Mouse (Mus musculus): ENCODE measurements around the gene Trim60. TPM values are rescaled to one million over a fixed set of nuclear protein-coding genes. Genes with fewer than 3 reads are reported as not detected.
A peak's percentile ranks its signal among the peaks of the same experiment; 100 is the strongest.
"Not testable (repeated sequence)": the region's sequence is repeated elsewhere in the genome, so short reads cannot be mapped to it uniquely, and the experiment has no call there.

The Trim60 gene
- polyA plus RNA-seq, 1 experiment from 2014 or later, result 0.12 TPM

GRCm38 (mm10) chr8:65028959-65029686 lies 10.7 kb upstream of the Trim60 start:
- no peak overlapping the region for H3K4me3 ChIP-seq (replicated peaks; ENCODE audit: low read length)
- no peaks in the 10 kb centered on the region for H3K27me3 ChIP-seq (ENCODE audit: control insufficient read depth, insufficient read depth, low read length)
- DNase-seq (ENCODE audit: low spot score) (no peak), ATAC-seq (ENCODE audit: low FRiP score) (no peak)
- H3K9me3 ChIP-seq (ENCODE audit: control insufficient read depth, low read length), result no peaks in the 10 kb centered on the region
- WGBS, result 85% methylated on average over 12 of the region's 12 CpGs
- no peak overlapping the region for H3K4me2 ChIP-seq (replicated peaks)
- H3K9ac ChIP-seq, result no peak overlapping the region
- no peak overlapping the region for H3K27ac ChIP-seq
- no peaks in the 10 kb centered on the region for H3K4me1 ChIP-seq (replicated peaks; ENCODE audit: control insufficient read depth, insufficient read depth, low read length)
- no peaks in the 10 kb centered on the region for H3K36me3 ChIP-seq (replicated peaks; ENCODE audit: control insufficient read depth, insufficient read depth)

- 51% methylated on average over 8 of the region's 8 CpGs for WGBS
- no peak overlapping the region for H3K27ac ChIP-seq
- no peak overlapping the region for H3K4me3 ChIP-seq (replicated peaks; ENCODE audit: low read length)
- no peaks in the 10 kb centered on the region for H3K36me3 ChIP-seq (replicated peaks; ENCODE audit: control insufficient read depth, insufficient read depth)
- H3K4me1 ChIP-seq (replicated peaks; ENCODE audit: control insufficient read depth, insufficient read depth, low read length), result no peaks in the 10 kb centered on the region
- ATAC-seq (ENCODE audit: low FRiP score) (no peak), DNase-seq (ENCODE audit: low spot score) (peak; percentile 71)
- H3K4me2 ChIP-seq (replicated peaks), result no peak overlapping the region
- no peaks in the 10 kb centered on the region for H3K9me3 ChIP-seq (ENCODE audit: control insufficient read depth, low read length)
- no peak overlapping the region for H3K9ac ChIP-seq
- H3K27me3 ChIP-seq (ENCODE audit: control insufficient read depth, insufficient read depth, low read length), result no peaks in the 10 kb centered on the region
Measured at GRCm38 (mm10) chr8:65022485-65022884, 4.1 kb upstream of the Trim60 start.

GRCm38 (mm10) chr8:65007616-65008015 lies 10.8 kb downstream of the Trim60 start:
- H3K9ac ChIP-seq; H3K27me3 ChIP-seq (ENCODE audit: control insufficient read depth, insufficient read depth, low read length); H3K36me3 ChIP-seq (replicated peaks; ENCODE audit: control insufficient read depth, insufficient read depth); H3K4me1 ChIP-seq (replicated peaks; ENCODE audit: control insufficient read depth, insufficient read depth, low read length); H3K9me3 ChIP-seq (ENCODE audit: control insufficient read depth, low read length); H3K27ac ChIP-seq; H3K4me3 ChIP-seq (replicated peaks; ENCODE audit: low read length); DNase-seq (ENCODE audit: low spot score); H3K4me2 ChIP-seq (replicated peaks); ATAC-seq (ENCODE audit: low FRiP score): not testable (repeated sequence)
- WGBS, result 78% methylated on average over 6 of the region's 6 CpGs

DNA sequence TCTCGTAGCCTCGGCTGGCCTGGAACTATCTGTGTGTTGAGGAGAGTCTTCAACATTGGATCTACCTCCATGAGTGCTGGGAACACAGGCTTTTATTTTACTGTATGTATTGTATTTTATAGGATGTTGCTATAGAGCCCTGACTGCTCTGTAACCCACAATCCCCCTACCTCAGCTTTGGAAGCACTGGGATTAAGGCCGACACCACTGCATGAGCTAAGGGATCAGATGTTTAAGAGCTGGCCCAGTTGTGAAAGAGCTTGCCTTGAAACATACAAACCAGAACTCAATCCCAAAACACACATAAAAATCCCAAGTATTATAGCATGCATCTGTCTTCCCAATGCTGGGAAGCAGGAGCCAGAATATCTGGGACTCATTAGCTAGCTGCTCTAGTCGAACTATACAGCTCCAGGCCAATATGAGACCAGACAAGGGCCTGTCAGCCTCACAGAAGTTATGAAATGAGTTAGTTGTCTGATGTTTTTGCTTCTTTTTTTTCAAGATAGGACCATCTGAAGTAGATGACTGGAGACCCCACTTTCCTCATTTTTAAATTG lies 19.5 kb downstream of the Trim60 start:
- 96% methylated on average over 4 of the region's 4 CpGs for WGBS

DNA sequence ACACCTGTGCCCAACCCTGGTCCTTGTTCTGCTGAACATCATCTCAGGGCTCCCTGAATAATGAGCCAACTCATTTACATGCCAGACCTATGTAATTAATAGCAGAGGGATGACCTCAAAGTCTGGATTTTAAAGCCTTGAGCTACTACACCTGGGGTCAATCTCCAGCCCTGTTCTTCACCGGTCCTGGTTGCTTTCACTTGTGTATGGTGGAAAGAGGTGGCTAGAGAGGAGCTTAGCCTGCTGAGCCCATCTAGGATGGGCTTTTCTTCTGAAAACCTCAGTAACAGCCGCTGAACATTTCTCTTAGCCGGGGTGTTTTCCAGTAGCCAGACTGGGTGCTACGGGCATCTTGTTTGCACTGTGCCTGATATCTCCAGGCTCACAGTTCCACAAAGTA lies 30.7 kb downstream of the Trim60 start, which contains the start of gene Trim75:
Gene Trim75, minus strand, starts transcription at position 101 of the 400 bp plus-strand sequence.
- WGBS, result 91% methylated on average over 4 of the region's 4 CpGs
- H3K27ac ChIP-seq, result no peak within 1 kb of the TSS
- H3K4me3 ChIP-seq (replicated peaks; ENCODE audit: low read length), result no peak within 1 kb of the TSS

More for the DNA sequence above, 19.5 kb downstream of the Trim60 start:
- no peak overlapping the region for H3K4me2 ChIP-seq (replicated peaks)
- ATAC-seq (ENCODE audit: low FRiP score) (no peak), DNase-seq (ENCODE audit: low spot score) (no peak)
- no peaks in the 10 kb centered on the region for H3K4me1 ChIP-seq (replicated peaks; ENCODE audit: control insufficient read depth, insufficient read depth, low read length)
- no peak overlapping the region for H3K27ac ChIP-seq
- no peak overlapping the region for H3K9ac ChIP-seq
- no peaks in the 10 kb centered on the region for H3K27me3 ChIP-seq (ENCODE audit: control insufficient read depth, insufficient read depth, low read length)
- no peak overlapping the region for H3K4me3 ChIP-seq (replicated peaks; ENCODE audit: low read length)
- no peaks in the 10 kb centered on the region for H3K36me3 ChIP-seq (replicated peaks; ENCODE audit: control insufficient read depth, insufficient read depth)
- H3K9me3 ChIP-seq (ENCODE audit: control insufficient read depth, low read length), result no peaks in the 10 kb centered on the region

DNA sequence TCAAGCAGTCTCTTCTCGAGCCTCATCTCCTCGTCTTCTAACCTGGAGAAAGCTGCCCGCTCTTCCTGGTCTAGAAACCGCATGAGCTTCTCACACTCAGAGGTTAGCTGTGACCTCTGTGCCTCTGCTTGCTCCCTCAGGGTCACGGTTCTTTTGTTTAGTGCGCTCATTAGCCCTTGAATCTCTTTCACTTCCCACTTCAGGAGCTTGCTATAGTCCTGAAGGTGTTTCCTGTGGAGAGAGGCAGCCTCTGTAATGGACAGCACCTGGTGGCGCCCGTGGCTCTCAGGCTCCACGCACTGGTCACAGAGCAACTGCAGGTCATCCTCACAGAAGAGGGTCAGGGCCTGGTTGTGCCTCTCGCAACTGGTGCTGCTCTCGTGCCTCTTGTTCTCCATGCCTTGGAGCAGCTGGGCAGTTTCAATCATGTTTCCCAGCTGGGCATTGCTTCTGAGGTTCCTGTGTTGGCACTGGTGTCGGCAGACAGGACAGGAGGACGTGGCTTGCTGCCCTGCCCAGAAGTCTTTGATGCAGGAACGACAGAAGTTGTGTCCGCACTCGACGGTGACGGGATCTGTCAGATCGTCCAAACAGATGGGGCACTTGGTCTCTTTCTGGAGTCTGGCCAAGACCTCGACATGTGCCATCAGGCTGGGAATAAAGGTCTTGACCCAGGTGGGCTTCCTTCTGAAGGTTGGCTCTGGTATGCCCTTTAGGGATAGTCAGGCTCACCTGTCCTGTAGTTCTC lies 35.1 kb downstream of the Trim60 start:
- ATAC-seq (ENCODE audit: low FRiP score) (no peak), DNase-seq (ENCODE audit: low spot score) (no peak)
- Histone ChIP-seq H3K9ac (no peak overlapping the region), H3K4me2 (replicated peaks) (no peak overlapping the region), H3K27ac (no peak overlapping the region), H3K4me3 (replicated peaks; ENCODE audit: low read length) (no peak overlapping the region), H3K36me3 (replicated peaks; ENCODE audit: control insufficient read depth, insufficient read depth) (no peaks in the 10 kb centered on the region), H3K27me3 (ENCODE audit: control insufficient read depth, insufficient read depth, low read length) (no peaks in the 10 kb centered on the region), H3K9me3 (ENCODE audit: control insufficient read depth, low read length) (no peaks in the 10 kb centered on the region), H3K4me1 (replicated peaks; ENCODE audit: control insufficient read depth, insufficient read depth, low read length) (no peaks in the 10 kb centered on the region)
- 68% methylated on average over 20 of the region's 20 CpGs for WGBS

More for the DNA sequence above, 30.7 kb downstream of the Trim60 start, which contains the start of gene Trim75:
- H3K27me3 ChIP-seq (ENCODE audit: control insufficient read depth, insufficient read depth, low read length), result no peaks in the 10 kb centered on the region
- no peak within 1 kb of the TSS for H3K4me2 ChIP-seq (replicated peaks)
- no peak for DNase-seq (ENCODE audit: low spot score)
- 0 out of 2 replicates have a peak, but pooled peaks cover 6% of the 10 kb centered on the region for H3K9me3 ChIP-seq (ENCODE audit: control insufficient read depth, low read length)
- no peak within 1 kb of the TSS for H3K9ac ChIP-seq
- no peaks in the 10 kb centered on the region for H3K36me3 ChIP-seq (replicated peaks; ENCODE audit: control insufficient read depth, insufficient read depth)
- no peaks in the 10 kb centered on the region for H3K4me1 ChIP-seq (replicated peaks; ENCODE audit: control insufficient read depth, insufficient read depth, low read length)
- no peak; the same call in 1 of the 2 replicates for ATAC-seq (ENCODE audit: low FRiP score)

- DNase-seq (ENCODE audit: low spot score) (peak; percentile 37), ATAC-seq (ENCODE audit: low FRiP score) (no peak)
- no peaks in the 10 kb centered on the region for H3K27me3 ChIP-seq (ENCODE audit: control insufficient read depth, insufficient read depth, low read length)
- no peak overlapping the region for H3K9ac ChIP-seq
- H3K4me1 ChIP-seq (replicated peaks; ENCODE audit: control insufficient read depth, insufficient read depth, low read length), result no peaks in the 10 kb centered on the region
- H3K4me3 ChIP-seq (replicated peaks; ENCODE audit: low read length), result no peak overlapping the region
- no peak overlapping the region for H3K4me2 ChIP-seq (replicated peaks)
- H3K9me3 ChIP-seq (ENCODE audit: control insufficient read depth, low read length), result no peaks in the 10 kb centered on the region
- no peak overlapping the region for H3K27ac ChIP-seq
- H3K36me3 ChIP-seq (replicated peaks; ENCODE audit: control insufficient read depth, insufficient read depth), result peaks cover 36% of the 10 kb centered on the region
Measured at GRCm38 (mm10) chr8:64962836-64963235, 55.5 kb downstream of the Trim60 start.

DNA sequence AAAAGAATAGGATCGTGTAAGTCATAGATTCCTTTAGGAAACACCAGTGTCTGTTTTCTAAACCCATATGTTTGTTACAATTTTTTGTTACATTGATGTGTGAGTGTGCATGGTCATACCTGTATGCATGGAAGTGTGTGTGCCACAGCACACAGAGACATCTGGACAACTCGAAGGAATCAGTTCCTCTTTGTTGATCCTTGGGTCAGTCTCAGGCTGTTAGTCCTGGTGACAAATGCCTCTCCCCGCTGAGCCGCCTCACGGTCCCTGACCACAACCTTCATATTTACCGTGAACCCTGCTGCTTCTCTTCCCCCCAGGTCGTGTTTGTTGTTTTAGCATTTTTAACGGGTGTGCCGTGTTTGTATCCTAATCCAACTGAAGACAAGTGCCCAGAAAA lies 59.4 kb downstream of the Trim60 start:
- Histone ChIP-seq H3K9ac (no peak overlapping the region), H3K27me3 (ENCODE audit: control insufficient read depth, insufficient read depth, low read length) (no peaks in the 10 kb centered on the region), H3K4me2 (replicated peaks) (no peak overlapping the region), H3K36me3 (replicated peaks; ENCODE audit: control insufficient read depth, insufficient read depth) (peaks cover 30% of the 10 kb centered on the region), H3K4me1 (replicated peaks; ENCODE audit: control insufficient read depth, insufficient read depth, low read length) (no peaks in the 10 kb centered on the region), H3K4me3 (replicated peaks; ENCODE audit: low read length) (no peak overlapping the region), H3K27ac (no peak overlapping the region), H3K9me3 (ENCODE audit: control insufficient read depth, low read length) (no peaks in the 10 kb centered on the region)
- DNase-seq (ENCODE audit: low spot score), result no peak
- ATAC-seq (ENCODE audit: low FRiP score), result no peak
- WGBS, result 90% methylated on average over 9 of the region's 9 CpGs

GRCm38 (mm10) chr8:64952101-64952500 lies 66.3 kb downstream of the Trim60 start:
- Histone ChIP-seq H3K9ac (no peak overlapping the region), H3K27me3 (ENCODE audit: control insufficient read depth, insufficient read depth, low read length) (no peaks in the 10 kb centered on the region), H3K4me2 (replicated peaks) (no peak overlapping the region), H3K27ac (no peak overlapping the region), H3K36me3 (replicated peaks; ENCODE audit: control insufficient read depth, insufficient read depth) (0 out of 2 replicates have a peak, but pooled peaks cover 4% of the 10 kb centered on the region), H3K4me3 (replicated peaks; ENCODE audit: low read length) (no peak overlapping the region), H3K4me1 (replicated peaks; ENCODE audit: control insufficient read depth, insufficient read depth, low read length) (no peaks in the 10 kb centered on the region), H3K9me3 (ENCODE audit: control insufficient read depth, low read length) (no peaks in the 10 kb centered on the region)
- DNase-seq (ENCODE audit: low spot score) (no peak), ATAC-seq (ENCODE audit: low FRiP score) (no peak)
- 84% methylated on average over 6 of the region's 6 CpGs for WGBS
